Mouse (Mus musculus) CH12.LX (cell line): ENCODE measurements around the gene Lsm10. TPM values are rescaled to one million over a fixed set of nuclear protein-coding genes. Genes with fewer than 3 reads are reported as not detected.
A peak's percentile ranks its signal among the peaks of the same experiment; 100 is the strongest.

Experiments
- DNase-seq: peaks from one replicate; pipeline ENCODE4 v3.0.0-alpha.2; 2013; ENCODE audit errors: extremely low read depth
- H3K27ac ChIP-seq: 2 replicates; pipeline ENCODE4 v1.5.1; 2012; ENCODE audit warnings: low read depth, mild to moderate bottlenecking, control low read depth, moderate library complexity; ENCODE audit not compliant: insufficient read depth
- H3K27me3 ChIP-seq: replicated peaks from 2 replicates; pipeline ENCODE3; 2012; ENCODE audit warnings: inconsistent platforms
- H3K36me3 ChIP-seq, 2 experiments: replicated peaks in 1 of 2; 2 replicates each; pipeline versions ENCODE3 to v1.6.1; 2012; ENCODE audit warnings: inconsistent platforms in 1 of 2, low read length in 1 of 2, mild to moderate bottlenecking in 1 of 2, mixed read lengths in 1 of 2, moderate library complexity in 1 of 2; ENCODE audit not compliant: control insufficient read depth in 1 of 2, insufficient read depth in 1 of 2
- H3K4me1 ChIP-seq, 2 experiments: 2 replicates each; pipeline ENCODE4 v1.6.1; 2012; ENCODE audit warnings: inconsistent platforms in 1 of 2, moderate library complexity in 1 of 2; ENCODE audit not compliant: insufficient read depth in 2 of 2, control insufficient read depth in 1 of 2
- H3K4me2 ChIP-seq: 2 replicates; pipeline ENCODE4 v1.6.1; 2012; ENCODE audit warnings: low read depth, mild to moderate bottlenecking, control low read depth; ENCODE audit not compliant: poor library complexity, insufficient read depth, severe bottlenecking
- H3K4me3 ChIP-seq, 3 experiments: fragments of 150-350 bp in 1 of 3; sonication (generic) in 1 of 3; replicated peaks in 1 of 3; 2 replicates each; pipeline versions ENCODE3 to v1.5.1; 2011 to 2012; ENCODE audit warnings: low read depth in 2 of 3, low read length in 2 of 3, mild to moderate bottlenecking in 2 of 3, moderate library complexity in 2 of 3, control low read depth in 1 of 3, improper control_type of control experiment in 1 of 3, inconsistent platforms in 1 of 3, mixed read lengths in 1 of 3; ENCODE audit not compliant: poor library complexity in 1 of 3
- H3K79me2 ChIP-seq: replicated peaks from 2 replicates; pipeline ENCODE4 v1.6.1; 2012; ENCODE audit warnings: mild to moderate bottlenecking, moderate library complexity; ENCODE audit not compliant: control insufficient read depth, poor library complexity, insufficient read depth, severe bottlenecking; ENCODE audit errors: extremely low read depth
- H3K9ac ChIP-seq: 2 replicates; pipeline ENCODE4 v1.6.1; 2012; ENCODE audit warnings: low read depth, mild to moderate bottlenecking, control low read depth, moderate library complexity; ENCODE audit not compliant: insufficient read depth
- H3K9me3 ChIP-seq: replicated peaks from 2 replicates; pipeline ENCODE3; 2012; ENCODE audit warnings: low read length, inconsistent platforms, mixed read lengths
- BHLHE40 ChIP-seq: IDR thresholded peaks from 2 replicates; pipeline ENCODE4 v1.6.1; 2011; ENCODE audit warnings: mild to moderate bottlenecking, low read depth, low read length, improper control_type of control experiment
- CTCF ChIP-seq, 2 experiments: IDR thresholded peaks in 1 of 2; conservative IDR thresholded peaks in 1 of 2; 2 replicates each; pipeline ENCODE4 v1.5.1; 2011 to 2012; ENCODE audit warnings: low read depth in 2 of 2, low read length in 2 of 2, improper control_type of control experiment in 1 of 2, inconsistent platforms in 1 of 2, mild to moderate bottlenecking in 1 of 2, moderate library complexity in 1 of 2
- ELF1 ChIP-seq: IDR thresholded peaks from 2 replicates; pipeline ENCODE4 v1.6.1; 2014; ENCODE audit warnings: low read depth, mild to moderate bottlenecking, inconsistent platforms, low read length, improper control_type of control experiment
- ETS1 ChIP-seq: conservative IDR thresholded peaks from 2 replicates; pipeline ENCODE4 v1.6.1; 2012; ENCODE audit warnings: low read depth, mild to moderate bottlenecking, inconsistent platforms, low read length, improper control_type of control experiment, moderate library complexity
- HCFC1 ChIP-seq: IDR thresholded peaks from 2 replicates; pipeline ENCODE4 v1.6.1; 2012; ENCODE audit warnings: low read depth, mild to moderate bottlenecking, inconsistent platforms, low read length, improper control_type of control experiment
- IRF4 ChIP-seq: IDR thresholded peaks from 2 replicates; pipeline ENCODE4 v1.6.1; 2014; ENCODE audit warnings: low read depth, mild to moderate bottlenecking, inconsistent platforms, low read length, improper control_type of control experiment
- JUND ChIP-seq: conservative IDR thresholded peaks from 2 replicates; pipeline ENCODE4 v1.6.1; 2011; ENCODE audit warnings: low read depth, low read length, improper control_type of control experiment
- MAFK ChIP-seq: IDR thresholded peaks from 2 replicates; pipeline ENCODE4 v1.6.1; 2011; ENCODE audit warnings: low read length, improper control_type of control experiment; ENCODE audit not compliant: insufficient replicate concordance
- MAX ChIP-seq: IDR thresholded peaks from 2 replicates; pipeline ENCODE4 v1.6.1; 2011; ENCODE audit warnings: low read length, improper control_type of control experiment
- MAZ ChIP-seq: IDR thresholded peaks from 2 replicates; pipeline ENCODE4 v1.6.1; 2012; ENCODE audit warnings: low read depth, mild to moderate bottlenecking, inconsistent platforms, low read length, improper control_type of control experiment, moderate library complexity
- MEF2A ChIP-seq: IDR thresholded peaks from 2 replicates; pipeline ENCODE4 v1.6.1; 2014; ENCODE audit warnings: low read depth, mild to moderate bottlenecking, inconsistent platforms, low read length, improper control_type of control experiment, borderline replicate concordance
- MXI1 ChIP-seq: IDR thresholded peaks from 2 replicates; pipeline ENCODE4 v1.6.1; 2011; ENCODE audit warnings: mild to moderate bottlenecking, low read depth, low read length, improper control_type of control experiment
- MYC ChIP-seq: IDR thresholded peaks from 2 replicates; pipeline ENCODE4 v1.6.1; 2011; ENCODE audit warnings: low read depth, mild to moderate bottlenecking, improper control_type of control experiment, low read length
- NELFE ChIP-seq: IDR thresholded peaks from 2 replicates; pipeline ENCODE4 v1.6.1; 2011; ENCODE audit warnings: low read depth, low read length, improper control_type of control experiment
- NRF1 ChIP-seq: IDR thresholded peaks from 2 replicates; pipeline ENCODE4 v1.6.1; 2014; ENCODE audit warnings: low read depth, mild to moderate bottlenecking, inconsistent platforms, low read length, improper control_type of control experiment, moderate library complexity
- PAX5 ChIP-seq: IDR thresholded peaks from 2 replicates; pipeline ENCODE4 v1.6.1; 2012; ENCODE audit warnings: low read length, inconsistent platforms, mixed read lengths
- POLR2AphosphoS2 ChIP-seq: IDR thresholded peaks from 2 replicates; pipeline ENCODE4 v1.6.1; 2011; ENCODE audit warnings: low read depth, low read length, improper control_type of control experiment
- RAD21 ChIP-seq: IDR thresholded peaks from 2 replicates; pipeline ENCODE4 v1.6.1; 2011; ENCODE audit warnings: low read depth, mild to moderate bottlenecking, low read length, improper control_type of control experiment, moderate library complexity
- RCOR1 ChIP-seq: conservative IDR thresholded peaks from 2 replicates; pipeline ENCODE4 v1.6.1; 2012; ENCODE audit warnings: low read depth, mild to moderate bottlenecking, inconsistent platforms, low read length, improper control_type of control experiment
- SIN3A ChIP-seq: IDR thresholded peaks from 2 replicates; pipeline ENCODE4 v1.6.1; 2012; ENCODE audit warnings: low read length, improper control_type of control experiment, inconsistent platforms
- TBP ChIP-seq: conservative IDR thresholded peaks from 2 replicates; pipeline ENCODE4 v1.6.1; 2011; ENCODE audit warnings: low read depth, low read length, improper control_type of control experiment
- TCF12 ChIP-seq: IDR thresholded peaks from 2 replicates; pipeline ENCODE4 v1.6.1; 2014; ENCODE audit warnings: low read depth, mild to moderate bottlenecking, inconsistent platforms, low read length, improper control_type of control experiment
- UBTF ChIP-seq: IDR thresholded peaks from 2 replicates; pipeline ENCODE4 v1.6.1; 2012; ENCODE audit warnings: low read depth, mild to moderate bottlenecking, inconsistent platforms, low read length, improper control_type of control experiment, moderate library complexity
- USF1 ChIP-seq: IDR thresholded peaks from 2 replicates; pipeline ENCODE4 v1.6.1; 2014; ENCODE audit warnings: low read depth, mild to moderate bottlenecking, inconsistent platforms, low read length, improper control_type of control experiment
- USF2 ChIP-seq: conservative IDR thresholded peaks from 2 replicates; pipeline ENCODE4 v1.6.1; 2011; ENCODE audit warnings: low read depth, low read length, improper control_type of control experiment
- ZC3H11A ChIP-seq: IDR thresholded peaks from 2 replicates; pipeline ENCODE4 v1.6.1; 2012; ENCODE audit warnings: low read depth, mild to moderate bottlenecking, inconsistent platforms, low read length, improper control_type of control experiment
- ZKSCAN1 ChIP-seq: IDR thresholded peaks from 2 replicates; pipeline ENCODE4 v1.6.1; 2012; ENCODE audit warnings: low read depth, inconsistent platforms, low read length, improper control_type of control experiment, borderline replicate concordance
- ZMIZ1 ChIP-seq: IDR thresholded peaks from 2 replicates; pipeline ENCODE4 v1.6.1; 2012; ENCODE audit warnings: low read depth, mild to moderate bottlenecking, inconsistent platforms, low read length, improper control_type of control experiment
- ZNF384 ChIP-seq: IDR thresholded peaks from 2 replicates; pipeline ENCODE4 v1.6.1; 2012; ENCODE audit warnings: low read depth, low read length, improper control_type of control experiment, inconsistent platforms
- dilution Hi-C: fragments of 300-500 bp; cut with MboI; formaldehyde crosslinking; loops from 2 replicates; pipeline ENCODE4 v1.14.3; 2020; ENCODE audit warnings: low sequenced_read_pairs; ENCODE audit not compliant: extremely low pct_unique_long_range_greater_than_20kb, extremely low pct_ligation_motif_present
- in situ Hi-C: fragments of 300-500 bp; cut with MboI; formaldehyde crosslinking; loops from 3 replicates; pipeline ENCODE4 v1.14.3; 2019; ENCODE audit warnings: low sequenced_read_pairs, low pct_ligation_motif_present, low pct_unique_long_range_greater_than_20kb, mixed read lengths
- polyA plus RNA-seq: library from polyadenylated mRNA; unstranded; fragments of >175 nt; gene quantifications from 2 replicates; pipeline ENCODE4 v1.2.1, GENCODE M21; 2012; ENCODE audit warnings: low read depth; ENCODE audit not compliant: insufficient read length
- total RNA-seq, 2 experiments: library from RNA; depleted of rRNA; stranded (reverse); fragments of 300-350 nt in 1 of 2; fragments of >200 nt in 1 of 2; gene quantifications; 2 replicates each; pipeline ENCODE4 v1.2.3; 2012 to 2014

Gene Lsm10
- total and polyA plus RNA-seq, 3 experiments, result 49.2 to 63.9 (median 52.1) TPM

GRCm38 (mm10) chr4:126102061-126102841 is 5.8 kb downstream of the Lsm10 start:
- peak; percentile 70 for TF ChIP-seq USF2
- no peak for TF ChIP-seq UBTF
- peak; percentile 12; the same call in 1 of the 2 replicates for TF ChIP-seq ETS1
- TF ChIP-seq BHLHE40, result peak; percentile 94
- 0 out of 2 replicates have a peak, but pooled peaks have one; percentile 7 for TF ChIP-seq ZNF384
- no peak for TF ChIP-seq NRF1
- peak; percentile 83 for TF ChIP-seq USF1
- TF ChIP-seq IRF4, result peak; percentile 36; the same call in 1 of the 2 replicates
- 0 out of 2 replicates have a peak, but pooled peaks have one; percentile 56 for TF ChIP-seq MAX
- no peak for TF ChIP-seq JUND
- H3K9me3 ChIP-seq, result no peaks in the 10 kb centered on the region
- H3K4me1 ChIP-seq, result peaks cover 27 to 77% of the 10 kb centered on the region in 2 experiments
- H3K27ac ChIP-seq, result peak overlapping the region; percentile 98
- H3K27me3 ChIP-seq, result no peaks in the 10 kb centered on the region
- H3K4me3 ChIP-seq, result peak overlapping the region in 1 of 3 experiments; percentile 74
- dilution Hi-C loops, result no loop called here
- in situ Hi-C loops, result no loop called here
- H3K36me3 ChIP-seq, result peaks cover 14 to 46% of the 10 kb centered on the region in 2 experiments
- peaks cover 38% of the 10 kb centered on the region for H3K79me2 ChIP-seq
- peak overlapping the region; percentile 76 for H3K9ac ChIP-seq
- DNase-seq, result peak; percentile 50
- peak overlapping the region; percentile 91 for H3K4me2 ChIP-seq

- peaks cover 9 to 49% of the 10 kb centered on the region in 2 experiments for H3K36me3 ChIP-seq
- in situ Hi-C loops (no loop called here), dilution Hi-C loops (no loop called here)
- peaks cover 21 to 77% of the 10 kb centered on the region in 2 experiments for H3K4me1 ChIP-seq
- H3K27me3 ChIP-seq, result no peaks in the 10 kb centered on the region
- peak overlapping the region; percentile 81 for H3K9ac ChIP-seq
- H3K79me2 ChIP-seq, result peaks cover 39% of the 10 kb centered on the region
- H3K9me3 ChIP-seq, result no peaks in the 10 kb centered on the region
- peak; percentile 97 for DNase-seq
- H3K4me3 ChIP-seq, result peak overlapping the region; percentile 43 to 74 (median 53)
- peak overlapping the region; percentile 98 for H3K27ac ChIP-seq
- peak overlapping the region; percentile 91 for H3K4me2 ChIP-seq
- peak; percentile 48 for TF ChIP-seq NRF1
- TF ChIP-seq POLR2AphosphoS2, result peak; percentile 94
- TF ChIP-seq CTCF (conservative IDR thresholded peaks at IDR 0.05 in 1 of 2, IDR thresholded peaks at IDR 0.05 in 1 of 2; ENCODE audit: low read depth in 2 of 2, low read length in 2 of 2), result no peak; a peak in 1 of 4 replicates
- peak; percentile 86 for TF ChIP-seq TCF12
- TF ChIP-seq RCOR1, result peak; percentile 83
- TF ChIP-seq HCFC1, result peak; percentile 69
- peak; percentile 96 for TF ChIP-seq MYC
- peak; percentile 96 for TF ChIP-seq SIN3A
- TF ChIP-seq ELF1, result peak; percentile 64
- peak; percentile 72 for TF ChIP-seq JUND
- peak; percentile 80 for TF ChIP-seq BHLHE40
- TF ChIP-seq RAD21, result no peak
- TF ChIP-seq NELFE, result peak; percentile 85
- no peak for TF ChIP-seq USF2
- TF ChIP-seq MXI1, result peak; percentile 93
- TF ChIP-seq MAZ, result peak; percentile 92
- no peak for TF ChIP-seq ZC3H11A
- TF ChIP-seq UBTF, result no peak
- TF ChIP-seq ZMIZ1, result peak; percentile 79
- TF ChIP-seq ZKSCAN1, result no peak
- TF ChIP-seq ETS1, result peak; percentile 96
- TF ChIP-seq TBP, result peak; percentile 66; the same call in 1 of the 2 replicates
- peak; percentile 87 for TF ChIP-seq MAFK
- peak; percentile 89 for TF ChIP-seq MAX
- TF ChIP-seq PAX5, result no peak
- TF ChIP-seq MEF2A, result peak; percentile 89
These were observed 6.7 kb downstream of the Lsm10 start for GRCm38 (mm10) chr4:126103057-126103581.
